Mouse (Mus musculus): Measurements from ENCODE around the gene Adgre5.

The Adgre5 gene

GRCm38 (mm10) chr8:83722631-83723030, 18.5 kb downstream of the Adgre5 start:
- DNase-seq (ENCODE audit: low spot score): no peak

DNA sequence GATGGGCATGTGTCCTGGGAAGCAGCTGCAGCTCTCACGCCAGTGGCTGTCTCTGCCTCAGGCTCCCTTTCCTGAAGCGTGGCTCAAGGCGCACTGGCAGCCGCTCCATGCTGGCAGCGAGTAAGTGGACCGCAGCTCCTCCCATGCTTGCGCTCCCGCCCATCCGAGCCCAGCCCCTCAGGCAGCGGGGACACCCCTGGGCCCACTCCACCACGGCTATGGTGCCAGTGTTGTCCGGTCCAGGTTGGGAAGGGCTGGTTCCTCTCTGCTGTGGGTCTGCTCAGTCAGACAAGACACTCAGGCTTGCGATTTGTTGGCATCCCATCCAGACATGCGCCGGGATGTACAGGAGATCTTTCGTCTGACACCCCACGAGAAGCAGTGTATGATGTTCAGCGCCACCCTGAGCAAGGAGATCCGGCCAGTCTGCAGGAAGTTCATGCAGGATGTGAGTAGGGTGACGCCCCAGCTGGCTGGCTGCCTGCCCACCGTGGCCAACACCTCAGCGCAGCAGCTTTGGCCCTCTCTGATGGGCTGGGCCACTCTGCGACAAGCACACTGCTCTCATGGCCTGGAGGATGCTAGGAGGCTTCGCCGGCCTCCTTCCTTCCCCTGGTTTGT, 19.6 kb downstream of the Adgre5 start:
- DNase-seq (ENCODE audit: low spot score): no peak

- no peak for DNase-seq (ENCODE audit: low spot score)
Observed at GRCm38 (mm10) chr8:83719693-83720092, 21.4 kb downstream of the Adgre5 start.

DNA sequence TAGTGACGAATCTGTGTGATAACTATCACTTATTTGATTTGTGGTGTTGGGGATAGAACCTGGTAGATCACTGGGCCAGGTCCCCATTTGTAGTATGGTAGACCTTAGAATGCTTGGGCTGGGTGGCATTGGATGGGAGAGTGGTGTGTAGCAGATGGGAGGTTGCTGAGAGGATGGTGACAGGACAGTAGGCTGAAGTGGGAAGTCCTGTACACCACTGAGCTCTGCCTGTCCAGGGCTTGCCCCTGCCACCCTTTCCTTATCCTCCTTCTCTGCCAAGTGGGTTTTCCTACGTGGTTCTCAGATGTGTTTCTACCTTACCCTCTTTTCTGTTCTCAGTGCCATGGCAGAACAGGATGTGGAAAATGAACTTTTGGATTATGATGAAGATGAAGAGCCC, 22.1 kb downstream of the Adgre5 start:
- no peak for DNase-seq (ENCODE audit: low spot score)

- DNase-seq (ENCODE audit: low spot score): no peak
Observed at GRCm38 (mm10) chr8:83716563-83716962, 24.6 kb downstream of the Adgre5 start.

DNA sequence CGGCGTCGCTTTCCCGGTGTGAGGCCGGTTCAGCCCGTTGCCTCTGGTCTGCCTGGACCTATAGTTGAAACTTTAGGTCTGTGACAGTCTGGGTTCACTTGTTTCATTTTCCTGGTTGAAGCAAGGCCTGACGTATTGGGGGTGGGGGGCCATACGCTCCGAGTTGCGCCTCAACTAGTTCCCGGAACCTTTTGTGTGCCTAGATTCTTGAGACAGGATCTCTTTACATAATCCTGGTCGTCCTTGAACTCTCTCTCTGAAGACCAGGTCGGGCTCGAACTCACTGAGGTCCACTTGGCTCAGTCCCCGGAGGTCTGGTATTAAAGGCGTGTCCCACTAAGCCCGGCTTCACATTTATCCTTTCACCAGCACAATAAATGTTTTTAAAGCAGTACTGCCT, 25.4 kb downstream of the Adgre5 start:
- DNase-seq (ENCODE audit: low spot score): no peak

GRCm38 (mm10) chr8:83715031-83715690, 26.0 kb downstream of the Adgre5 start, which contains the start of gene Ddx39:
Gene Ddx39 (plus strand): TSS chr8:83715177.
- DNase-seq (ENCODE audit: low spot score): peak; percentile 99

DNA sequence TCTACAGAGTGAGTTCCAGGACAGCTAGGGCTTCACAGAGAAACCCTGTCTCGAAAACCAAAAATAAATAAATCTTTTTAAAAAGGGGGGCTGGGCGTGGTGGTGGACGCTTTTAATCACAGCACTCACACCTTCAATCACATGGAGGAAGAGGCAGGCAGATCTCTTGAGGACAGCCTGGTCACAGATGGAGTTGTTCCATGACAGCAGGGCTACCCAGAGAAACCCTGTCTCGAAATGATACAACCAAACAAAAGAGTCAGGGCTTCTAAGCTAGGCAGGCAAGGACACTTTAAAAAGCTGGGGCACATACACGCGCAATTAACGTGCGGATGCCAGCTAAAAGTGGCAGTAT, 26.5 kb downstream of the Adgre5 start:
- DNase-seq (ENCODE audit: low spot score): no peak

GRCm38 (mm10) chr8:83707554-83707953, 33.6 kb downstream of the Adgre5 start:
- DNase-seq (ENCODE audit: low spot score): no peak

DNA sequence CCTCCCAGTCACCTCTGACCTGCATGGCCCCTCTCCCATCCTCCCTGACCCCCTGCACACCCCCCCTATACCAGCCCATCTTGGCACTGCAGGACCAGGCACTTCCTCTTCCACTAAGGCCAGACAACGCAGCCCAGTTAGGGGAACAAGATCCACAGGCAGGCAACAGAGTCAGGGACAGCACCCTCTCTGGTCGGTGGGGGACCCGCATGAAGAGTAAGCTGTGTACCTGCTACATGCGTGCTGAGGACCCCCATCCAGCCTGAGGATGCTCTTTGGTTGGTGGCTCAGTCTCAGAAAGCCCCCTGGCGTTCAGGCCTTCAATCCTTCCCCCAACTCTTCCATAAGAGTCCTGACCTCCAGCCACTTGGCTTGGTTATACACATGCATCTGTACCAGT, 34.7 kb downstream of the Adgre5 start:
- no peak for DNase-seq (ENCODE audit: low spot score)

- DNase-seq (ENCODE audit: low spot score): no peak
Observed at GRCm38 (mm10) chr8:83703426-83703825, 37.7 kb downstream of the Adgre5 start.

DNA sequence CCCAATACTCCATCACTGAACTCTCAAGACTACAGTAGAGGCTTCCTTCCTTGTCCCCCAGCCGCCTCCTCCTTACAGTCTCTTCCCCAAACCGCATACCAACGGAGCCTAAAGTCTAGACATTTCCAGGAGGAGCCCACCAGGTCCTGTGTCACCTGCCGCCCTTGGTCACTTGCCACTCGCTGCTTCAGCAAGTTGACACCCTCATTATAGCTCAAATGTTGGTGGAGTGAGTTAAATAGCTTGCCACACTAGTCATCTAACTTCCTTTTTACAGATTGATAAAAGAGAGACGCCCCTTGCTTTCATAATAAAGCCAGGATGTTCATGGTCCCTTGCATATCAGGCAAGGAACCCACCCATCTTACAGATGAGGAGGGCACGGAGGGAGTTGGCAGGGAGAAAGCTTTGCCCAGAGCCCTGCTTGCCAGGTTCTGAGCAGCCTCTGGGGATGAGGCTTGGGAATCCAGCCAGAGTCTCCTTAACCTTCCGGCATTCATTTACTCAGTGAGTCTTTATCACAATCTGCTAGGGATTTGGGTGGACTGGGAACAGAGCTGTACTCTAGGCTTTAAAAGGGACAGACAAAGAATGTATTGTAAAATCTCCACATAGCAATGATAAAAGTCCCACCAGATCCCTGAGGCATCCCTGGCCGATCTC, 40.6 kb downstream of the Adgre5 start:
- DNase-seq (ENCODE audit: low spot score): no peak

DNA sequence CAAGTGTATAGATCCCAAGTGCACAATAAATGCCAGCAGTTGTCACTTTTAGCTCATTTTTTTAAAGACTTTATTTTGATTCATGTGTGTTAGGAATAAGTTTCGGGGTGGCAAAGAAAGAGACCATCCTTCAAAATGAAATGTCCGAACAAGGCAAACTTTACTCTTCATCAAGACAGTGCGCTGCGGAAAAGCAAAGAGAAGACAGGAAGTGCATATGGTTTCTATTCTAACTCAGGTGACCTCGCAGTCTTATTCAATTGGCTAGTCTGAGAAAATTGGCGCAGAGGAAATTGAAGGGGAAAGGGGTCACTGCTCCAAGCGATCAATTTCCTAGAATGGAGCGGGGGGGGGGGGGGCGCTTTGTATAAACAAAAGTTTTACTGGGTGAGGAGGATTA, 41.6 kb downstream of the Adgre5 start:
- DNase-seq (ENCODE audit: low spot score): no peak

DNA sequence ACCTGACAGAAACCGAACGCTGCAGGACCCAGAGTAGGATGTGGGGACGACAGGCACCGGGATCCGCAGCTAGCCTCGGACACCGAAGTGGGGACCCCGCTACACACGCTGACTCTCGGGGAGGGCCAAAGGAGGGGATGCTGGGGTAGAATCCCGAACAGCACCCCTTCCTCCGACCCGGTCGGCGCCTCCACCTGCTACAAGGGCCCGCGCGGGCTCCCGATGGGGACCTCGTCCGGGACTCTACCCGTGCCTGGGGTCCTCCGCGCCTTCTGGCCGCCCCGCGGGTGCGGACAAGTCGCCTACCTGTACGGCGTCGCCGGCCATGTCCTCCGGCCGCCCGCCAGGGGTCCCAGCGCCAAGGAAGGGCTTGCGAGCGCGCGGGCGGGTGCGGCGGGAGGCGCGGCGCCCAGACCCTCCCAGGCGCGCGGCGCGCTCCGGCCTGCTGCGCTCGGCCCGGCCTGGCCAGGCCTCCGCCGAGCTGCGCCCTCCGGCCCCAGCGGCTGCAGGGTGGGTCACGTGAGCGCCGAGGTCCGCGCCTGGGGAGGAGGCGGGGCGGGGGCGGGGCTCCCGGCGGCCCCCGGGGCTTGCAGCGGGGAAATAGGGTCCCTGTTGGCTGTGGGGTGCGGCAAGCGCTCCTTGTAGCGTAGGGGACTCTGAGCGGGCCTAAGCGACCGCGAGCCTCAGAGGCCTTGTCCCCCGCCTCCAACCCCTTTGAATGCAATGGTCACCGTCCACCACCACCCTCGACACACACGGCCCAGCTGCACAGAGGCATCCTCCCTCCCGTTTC, 42.3 kb downstream of the Adgre5 start, which contains the start of gene Pkn1:
Gene Pkn1, minus strand, starts transcription at position 519 of the 793 bp plus-strand sequence.
- DNase-seq (ENCODE audit: low spot score): no peak

GRCm38 (mm10) chr8:83698291-83698660, 42.9 kb downstream of the Adgre5 start:
- no peak for DNase-seq (ENCODE audit: low spot score)

- no peak for DNase-seq (ENCODE audit: low spot score)
Observed at GRCm38 (mm10) chr8:83697374-83698220, 43.5 kb downstream of the Adgre5 start.

DNA sequence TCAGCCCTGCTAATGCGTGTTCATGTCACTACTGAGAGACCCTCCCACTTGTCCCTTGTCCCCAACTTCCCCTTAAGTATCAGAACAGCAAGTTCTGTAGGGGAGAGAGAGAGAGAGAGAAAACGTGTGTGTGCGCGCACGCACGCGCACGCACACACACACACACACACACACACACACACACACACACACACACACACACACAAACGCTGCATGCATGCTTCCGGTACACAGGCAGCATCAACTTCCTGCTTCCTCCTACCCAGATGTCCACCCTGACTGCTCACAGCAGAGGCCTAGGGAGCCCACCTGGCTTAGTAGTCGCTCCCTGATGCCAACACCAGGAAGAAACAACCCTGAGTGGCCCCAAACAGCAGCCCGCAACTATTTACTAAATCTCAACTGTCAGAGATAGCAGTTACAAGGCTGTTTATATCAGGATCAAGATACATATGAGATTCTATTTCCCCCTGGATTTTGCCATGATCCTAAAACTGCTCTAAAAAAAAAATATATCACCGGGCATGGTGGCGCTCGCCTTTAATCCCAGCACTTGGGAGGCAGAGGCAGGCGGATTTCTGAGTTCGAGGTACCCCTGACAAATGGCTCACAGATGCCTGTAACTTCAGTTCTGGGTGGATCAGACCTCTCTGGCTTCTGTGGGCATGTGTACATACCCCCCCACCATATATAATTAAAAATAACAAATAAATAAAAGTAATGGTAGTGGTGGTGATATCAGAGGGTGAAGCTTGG, 45.6 kb downstream of the Adgre5 start:
- no peak for DNase-seq (ENCODE audit: low spot score)

DNA sequence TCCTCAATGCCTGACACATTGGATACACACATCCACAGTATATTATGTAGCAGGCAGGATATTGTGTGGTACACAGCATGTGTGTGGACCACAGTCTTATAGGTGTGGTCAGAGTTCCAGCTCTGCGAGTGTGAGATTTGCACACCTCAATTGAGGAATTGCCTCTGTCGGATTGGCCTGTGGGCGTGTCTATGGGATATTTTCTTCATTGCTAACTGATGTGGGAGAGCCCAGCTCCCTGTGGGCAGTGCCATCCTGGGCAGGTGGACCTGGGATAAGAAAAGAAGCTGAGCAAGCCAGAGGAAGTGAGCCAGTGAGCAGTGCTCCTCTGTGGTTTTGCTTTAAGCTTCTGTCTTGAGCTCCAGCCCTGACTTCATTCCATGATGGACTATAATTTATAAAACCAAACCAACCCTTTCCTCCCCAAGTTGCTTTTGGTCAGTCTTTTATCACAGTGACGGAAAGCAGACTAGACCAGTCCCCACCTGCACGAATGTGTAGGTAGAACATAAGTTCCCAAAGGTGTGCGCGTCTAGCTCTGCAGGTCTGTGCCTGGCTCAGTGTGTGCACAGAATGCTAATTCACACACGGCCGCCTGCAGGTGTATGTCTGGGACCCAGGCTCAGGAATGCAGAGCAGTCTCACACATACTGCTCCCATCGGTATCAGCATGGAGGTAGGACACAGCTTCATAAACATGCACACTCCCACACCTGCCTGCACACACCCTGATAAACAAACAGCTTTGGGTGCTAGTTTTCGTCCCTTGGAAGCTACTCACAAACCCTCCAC, 46.6 kb downstream of the Adgre5 start:
- DNase-seq (ENCODE audit: low spot score): no peak

DNA sequence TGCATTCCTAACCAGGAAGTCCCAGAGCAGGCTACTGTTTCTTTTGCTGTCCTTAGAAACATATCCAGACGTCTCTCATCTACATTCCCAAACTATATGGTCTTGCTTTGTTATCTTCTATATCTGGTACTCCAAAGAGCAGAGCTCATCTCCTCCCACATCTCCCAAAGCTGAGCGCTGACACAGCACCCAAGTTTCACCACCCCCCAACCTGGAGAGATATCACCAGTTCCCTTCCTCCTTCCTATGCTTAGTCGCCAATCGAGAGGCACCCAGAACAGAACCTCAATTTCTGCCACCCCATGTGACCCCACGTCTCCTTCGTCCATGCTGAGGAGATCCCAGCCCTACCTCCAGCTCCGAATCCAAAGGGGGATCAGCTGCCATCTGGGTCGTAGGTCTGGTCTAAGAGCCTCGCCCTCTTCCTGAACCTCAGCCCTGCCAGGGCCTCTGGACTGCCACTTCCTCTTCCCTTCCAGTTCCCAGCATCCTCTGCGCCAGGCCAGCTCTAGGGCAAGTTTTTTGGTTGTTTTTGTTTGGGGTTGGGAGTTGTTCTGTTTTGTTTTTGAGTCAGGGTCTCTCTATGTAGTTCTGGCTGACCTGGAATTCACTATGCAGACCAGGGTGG, 47.4 kb downstream of the Adgre5 start:
- DNase-seq (ENCODE audit: low spot score): no peak

DNA sequence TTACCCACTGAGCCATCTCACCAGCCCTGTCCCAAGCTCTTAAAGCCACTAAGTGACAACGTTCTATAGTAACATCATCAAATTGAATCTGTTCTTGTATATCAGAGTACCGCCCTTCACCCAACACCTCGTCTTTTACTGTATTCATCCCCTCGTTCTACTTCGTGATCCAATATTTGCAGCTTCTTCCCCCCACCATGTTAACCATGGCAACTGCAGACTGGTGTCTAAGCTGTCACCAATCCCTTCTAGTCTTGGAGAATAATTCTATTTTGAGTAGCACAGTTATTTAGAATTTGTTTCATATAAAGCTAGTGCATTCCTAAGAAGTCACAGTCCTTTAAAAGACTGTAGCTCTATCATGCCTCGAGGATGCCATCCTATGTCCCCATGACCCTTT, 51.9 kb downstream of the Adgre5 start:
- no peak for DNase-seq (ENCODE audit: low spot score)

All from layer of hippocampus, adult 9-10 months (tissue).